Mouse (Mus musculus): ENCODE results near the gene Slc50a1. TPM values are rescaled to one million over a fixed set of nuclear protein-coding genes. Genes with fewer than 3 reads are reported as not detected.
A peak's percentile ranks its signal among the peaks of the same experiment; 100 is the strongest.

Slc50a1 gene
- total and polyA plus RNA-seq, 3 experiments: 41.8 to 56.0 (median 50.9) TPM

DNA sequence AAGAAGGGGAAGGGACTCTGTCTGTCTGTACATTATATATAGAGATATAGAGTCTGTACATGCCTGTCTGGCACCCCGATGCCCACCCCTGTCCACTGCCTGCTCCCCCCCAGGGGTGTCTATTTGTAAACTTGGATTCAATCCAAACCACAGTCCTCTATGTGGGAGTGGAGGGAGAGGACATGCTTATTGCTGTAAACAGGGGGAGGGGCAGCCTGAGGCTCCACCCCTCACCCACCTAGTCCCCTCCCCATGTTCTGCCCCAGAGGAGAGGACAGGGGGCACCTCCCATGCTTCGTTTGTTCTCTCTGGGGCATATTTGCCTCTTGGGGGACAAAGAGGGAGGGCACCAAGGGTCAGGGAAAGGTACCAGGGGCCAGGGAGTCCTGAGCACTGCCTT lies 44.4 kb upstream of the Slc50a1 start:
- dilution Hi-C loops (cut with MboI; ENCODE audit: extremely low pct_ligation_motif_present, extremely low pct_unique_long_range_greater_than_20kb, low sequenced_read_pairs): no loop called here
- DNase-seq (ENCODE audit: extremely low read depth): no peak
- no peak overlapping the region for H3K9ac ChIP-seq (ENCODE audit: insufficient read depth, low read depth)

DNA sequence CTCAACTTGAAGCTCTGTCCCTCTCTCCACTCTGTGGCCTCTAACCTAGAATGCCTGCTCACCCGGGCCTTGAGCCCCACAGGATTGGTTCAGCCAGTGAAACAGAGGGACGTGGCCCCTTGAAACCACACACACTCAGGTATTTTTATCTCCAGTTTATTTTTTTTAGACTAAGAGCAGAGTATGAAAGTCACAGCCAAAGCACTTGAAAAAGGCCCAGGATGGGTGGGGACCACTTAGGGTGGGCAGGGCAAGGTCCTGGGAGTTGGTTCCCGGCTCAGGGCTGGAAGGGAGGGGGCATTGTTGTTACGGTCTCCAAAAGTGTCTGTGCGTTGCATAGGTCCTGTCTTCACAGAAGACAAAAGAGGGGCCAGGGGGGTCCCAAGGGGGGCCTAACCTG lies 44.0 kb upstream of the Slc50a1 start:
- TF ChIP-seq ZKSCAN1 (IDR thresholded peaks at IDR 0.05; ENCODE audit: borderline replicate concordance, low read depth, low read length) (no peak), MAX (IDR thresholded peaks at IDR 0.05; ENCODE audit: low read length) (no peak), UBTF (IDR thresholded peaks at IDR 0.05; ENCODE audit: low read depth, low read length) (no peak)
- dilution Hi-C loops (cut with MboI; ENCODE audit: extremely low pct_ligation_motif_present, extremely low pct_unique_long_range_greater_than_20kb, low sequenced_read_pairs): no loop called here
- peaks cover 24% of the 10 kb centered on the region for H3K27me3 ChIP-seq (replicated peaks)

More for the DNA sequence above, 44.4 kb upstream of the Slc50a1 start:
- Histone ChIP-seq H3K4me3 (replicated peaks in 1 of 3; ENCODE audit: low read depth in 2 of 3, low read length in 2 of 3, poor library complexity in 1 of 3) (peak overlapping the region in 2 of 3 experiments; percentile 45 to 50), H3K4me2 (ENCODE audit: insufficient read depth, low read depth, poor library complexity, severe bottlenecking) (0 out of 2 replicates have a peak overlapping the region, but pooled peaks have one; percentile 58), H3K4me1 (ENCODE audit: control insufficient read depth in 1 of 2, insufficient read depth in 2 of 2) (peaks cover 25 to 56% of the 10 kb centered on the region in 2 experiments), H3K79me2 (replicated peaks; ENCODE audit: control insufficient read depth, extremely low read depth, insufficient read depth, poor library complexity, severe bottlenecking) (no peaks in the 10 kb centered on the region), H3K27me3 (replicated peaks) (peaks cover 29% of the 10 kb centered on the region), H3K27ac (ENCODE audit: insufficient read depth, low read depth) (no peak overlapping the region), H3K9me3 (replicated peaks; ENCODE audit: low read length) (peaks cover 5% of the 10 kb centered on the region), H3K36me3 (replicated peaks in 1 of 2; ENCODE audit: control insufficient read depth in 1 of 2, insufficient read depth in 1 of 2, low read length in 1 of 2) (no peaks in the 10 kb centered on the region)
- TF ChIP-seq CHD1 (IDR thresholded peaks at IDR 0.05; ENCODE audit: low read depth, low read length) (no peak), POLR2A (IDR thresholded peaks at IDR 0.05; ENCODE audit: low read depth, low read length) (no peak), ZC3H11A (IDR thresholded peaks at IDR 0.05; ENCODE audit: low read depth, low read length) (no peak)
- in situ Hi-C loops (cut with MboI; ENCODE audit: low pct_ligation_motif_present, low pct_unique_long_range_greater_than_20kb, low sequenced_read_pairs): no loop called here

DNA sequence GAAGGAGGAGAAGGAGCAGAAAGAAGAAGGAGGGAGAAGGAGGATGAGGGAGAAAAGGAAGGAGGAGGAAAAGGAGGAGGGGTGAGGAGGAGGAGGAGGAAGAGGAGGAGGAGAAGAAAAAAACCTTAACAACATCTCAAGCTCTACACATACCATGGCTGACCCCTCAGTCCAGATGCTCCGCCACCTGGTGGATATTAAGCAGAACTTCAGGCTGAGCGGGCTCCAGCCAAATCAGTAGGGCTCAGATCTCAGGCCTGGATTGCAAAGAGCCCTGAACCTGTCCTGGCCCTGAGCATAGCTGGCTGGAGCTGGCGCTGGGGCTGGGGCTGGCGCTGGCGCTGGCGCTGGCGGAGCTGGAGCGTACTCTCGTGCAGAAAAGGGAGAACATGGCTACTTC lies 37.7 kb upstream of the Slc50a1 start:
- peaks cover 2% of the 10 kb centered on the region for H3K27me3 ChIP-seq (replicated peaks)
- in situ Hi-C loops (cut with MboI; ENCODE audit: low pct_ligation_motif_present, low pct_unique_long_range_greater_than_20kb, low sequenced_read_pairs) (no loop called here), dilution Hi-C loops (cut with MboI; ENCODE audit: extremely low pct_ligation_motif_present, extremely low pct_unique_long_range_greater_than_20kb, low sequenced_read_pairs) (no loop called here)
- peaks cover 2 to 9% of the 10 kb centered on the region in 2 experiments; a peak in 3 of 4 replicates for H3K4me1 ChIP-seq (ENCODE audit: control insufficient read depth in 1 of 2, insufficient read depth in 2 of 2)
- no peak overlapping the region for H3K9ac ChIP-seq (ENCODE audit: insufficient read depth, low read depth)
- H3K9me3 ChIP-seq (replicated peaks; ENCODE audit: low read length): peaks cover 5% of the 10 kb centered on the region
- no peak overlapping the region for H3K27ac ChIP-seq (ENCODE audit: insufficient read depth, low read depth)
- DNase-seq (ENCODE audit: extremely low read depth): peak; percentile 79
- no peaks in the 10 kb centered on the region for H3K79me2 ChIP-seq (replicated peaks; ENCODE audit: control insufficient read depth, extremely low read depth, insufficient read depth, poor library complexity, severe bottlenecking)
- no peak overlapping the region for H3K4me2 ChIP-seq (ENCODE audit: insufficient read depth, low read depth, poor library complexity, severe bottlenecking)
- H3K4me3 ChIP-seq (replicated peaks in 1 of 3; ENCODE audit: low read depth in 2 of 3, low read length in 2 of 3, poor library complexity in 1 of 3): no peak overlapping the region
- TF ChIP-seq RAD21 (IDR thresholded peaks at IDR 0.05; ENCODE audit: low read depth, low read length) (peak; percentile 56), BHLHE40 (IDR thresholded peaks at IDR 0.05; ENCODE audit: low read depth, low read length) (no peak), TCF12 (IDR thresholded peaks at IDR 0.05; ENCODE audit: low read depth, low read length) (no peak), POLR2A (IDR thresholded peaks at IDR 0.05; ENCODE audit: low read depth, low read length) (no peak), ZC3H11A (IDR thresholded peaks at IDR 0.05; ENCODE audit: low read depth, low read length) (peak; percentile 28; the same call in 1 of the 2 replicates), HCFC1 (IDR thresholded peaks at IDR 0.05; ENCODE audit: low read depth, low read length) (peak; percentile 12; the same call in 1 of the 2 replicates), CTCF (conservative IDR thresholded peaks at IDR 0.05 in 1 of 2, IDR thresholded peaks at IDR 0.05 in 1 of 2; ENCODE audit: low read depth in 2 of 2, low read length in 2 of 2) (peak; percentile 59 to 90), SMC3 (IDR thresholded peaks at IDR 0.05; ENCODE audit: low read depth, low read length) (peak; percentile 88), IRF4 (IDR thresholded peaks at IDR 0.05; ENCODE audit: low read depth, low read length) (0 out of 2 replicates have a peak, but pooled peaks have one; percentile 22), ZNF384 (IDR thresholded peaks at IDR 0.05; ENCODE audit: low read depth, low read length) (peak; percentile 85), UBTF (IDR thresholded peaks at IDR 0.05; ENCODE audit: low read depth, low read length) (no peak), SIN3A (IDR thresholded peaks at IDR 0.05; ENCODE audit: low read length) (0 out of 2 replicates have a peak, but pooled peaks have one; percentile 34)
- no peaks in the 10 kb centered on the region for H3K36me3 ChIP-seq (replicated peaks in 1 of 2; ENCODE audit: control insufficient read depth in 1 of 2, insufficient read depth in 1 of 2, low read length in 1 of 2)

More for the DNA sequence above, 44.0 kb upstream of the Slc50a1 start:
- in situ Hi-C loops (cut with MboI; ENCODE audit: low pct_ligation_motif_present, low pct_unique_long_range_greater_than_20kb, low sequenced_read_pairs): no loop called here
- Histone ChIP-seq H3K36me3 (replicated peaks in 1 of 2; ENCODE audit: control insufficient read depth in 1 of 2, insufficient read depth in 1 of 2, low read length in 1 of 2) (no peaks in the 10 kb centered on the region), H3K9me3 (replicated peaks; ENCODE audit: low read length) (peaks cover 5% of the 10 kb centered on the region), H3K4me2 (ENCODE audit: insufficient read depth, low read depth, poor library complexity, severe bottlenecking) (no peak overlapping the region), H3K9ac (ENCODE audit: insufficient read depth, low read depth) (no peak overlapping the region), H3K79me2 (replicated peaks; ENCODE audit: control insufficient read depth, extremely low read depth, insufficient read depth, poor library complexity, severe bottlenecking) (no peaks in the 10 kb centered on the region), H3K27ac (ENCODE audit: insufficient read depth, low read depth) (no peak overlapping the region), H3K4me3 (replicated peaks in 1 of 3; ENCODE audit: low read depth in 2 of 3, low read length in 2 of 3, poor library complexity in 1 of 3) (no peak overlapping the region), H3K4me1 (ENCODE audit: control insufficient read depth in 1 of 2, insufficient read depth in 2 of 2) (peaks cover 25 to 56% of the 10 kb centered on the region in 2 experiments)
- no peak for DNase-seq (ENCODE audit: extremely low read depth)

All from CH12.LX (cell line).